Mouse (Mus musculus) cerebellum, adult 18-20 months (tissue): ENCODE measurements around the gene Capsl.

Experiments used
- DNase-seq, 2 experiments: peaks; one replicate each; pipeline ENCODE4 v3.0.0; 2021

Gene Capsl

GRCm38 (mm10) chr15:9435534-9436180 lies at the start of gene Capsl:
Gene Capsl (plus strand): TSS chr15:9436028.
- DNase-seq: peak; percentile 10 to 11

- DNase-seq: no peak
Observed at GRCm38 (mm10) chr15:9409475-9409874, 26.4 kb upstream of the Capsl start.

DNA sequence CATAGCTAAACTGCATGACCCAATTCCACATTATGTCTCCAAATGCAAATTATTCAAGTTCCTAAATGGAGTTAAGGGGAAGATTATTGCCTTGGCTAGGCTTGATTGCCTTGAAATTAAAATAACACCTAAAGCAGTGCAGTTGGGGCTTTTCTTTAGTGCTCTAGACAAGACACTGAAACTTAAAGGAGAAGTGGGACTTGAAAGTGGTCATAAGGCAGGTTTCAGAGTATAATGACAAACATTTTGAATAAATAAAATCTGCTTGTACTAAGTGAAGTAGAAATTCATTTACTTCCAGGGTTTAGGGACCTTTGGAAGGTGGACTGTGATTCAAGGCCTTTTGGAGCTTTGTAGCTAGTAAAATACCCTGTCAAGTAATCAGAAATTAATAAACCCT lies 14.7 kb upstream of the Capsl start:
- no peak for DNase-seq

- no peak for DNase-seq
Observed at GRCm38 (mm10) chr15:9427849-9428248, 8.0 kb upstream of the Capsl start.

DNA sequence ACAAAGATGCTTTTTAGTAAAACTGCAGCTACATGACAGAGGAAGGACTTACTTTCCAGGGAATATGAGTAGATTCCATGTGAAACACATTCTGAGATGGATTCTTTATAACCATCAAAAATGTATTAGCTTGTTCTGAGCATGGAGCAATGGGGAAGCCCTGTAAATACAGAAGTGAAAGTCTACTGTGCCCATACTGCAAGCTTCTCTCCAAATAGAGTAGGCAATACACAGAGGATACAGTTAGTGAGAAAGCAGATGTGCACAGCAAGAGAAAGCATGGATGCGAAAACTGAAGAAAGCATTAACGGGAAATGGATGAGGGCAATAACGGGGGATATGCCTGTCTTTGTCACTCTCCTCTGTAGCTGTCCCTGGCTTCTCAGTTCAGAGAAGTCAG lies 6.0 kb upstream of the Capsl start:
- no peak for DNase-seq

DNA sequence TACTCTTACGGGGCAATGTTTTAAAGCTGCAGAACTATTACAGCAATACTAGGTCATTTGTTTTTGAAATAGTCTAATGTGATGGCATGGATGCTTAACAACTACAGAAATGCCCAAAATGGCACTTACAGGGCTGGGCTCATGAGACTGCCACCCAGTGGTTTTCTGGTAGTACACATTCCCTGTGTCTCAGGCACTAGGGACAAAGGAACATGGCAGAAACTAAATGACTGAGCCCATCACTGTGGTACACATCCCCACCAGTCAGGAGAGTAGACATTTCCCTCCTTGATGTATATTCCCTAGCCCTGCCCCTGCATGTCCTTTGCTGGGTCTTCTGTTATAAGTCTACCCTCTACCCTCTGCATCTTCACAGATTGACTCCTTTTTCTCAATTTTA lies 16.2 kb downstream of the Capsl start:
- no peak for DNase-seq

GRCm38 (mm10) chr15:9452842-9453241 lies 17.0 kb downstream of the Capsl start:
- no peak for DNase-seq

DNA sequence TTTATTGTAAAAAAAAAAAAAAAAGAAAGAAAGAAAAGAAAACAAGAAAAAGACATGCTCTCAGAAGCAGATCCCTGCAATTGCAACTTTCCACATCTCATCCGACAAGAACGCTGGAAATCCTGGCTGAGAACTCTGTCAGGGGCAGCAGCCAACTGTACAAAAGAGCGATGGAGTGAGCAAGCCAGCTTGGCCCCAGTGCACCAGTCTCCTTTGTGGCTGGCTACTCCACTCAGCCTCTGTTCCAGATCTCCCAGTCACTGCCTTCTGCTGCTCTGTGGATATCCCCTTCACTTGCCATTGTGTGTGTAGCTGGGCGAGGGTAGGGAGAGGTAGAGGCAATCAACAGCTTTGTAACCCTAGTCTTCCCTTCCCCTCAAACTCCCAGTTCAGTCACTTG lies 18.4 kb downstream of the Capsl start:
- no peak for DNase-seq

DNA sequence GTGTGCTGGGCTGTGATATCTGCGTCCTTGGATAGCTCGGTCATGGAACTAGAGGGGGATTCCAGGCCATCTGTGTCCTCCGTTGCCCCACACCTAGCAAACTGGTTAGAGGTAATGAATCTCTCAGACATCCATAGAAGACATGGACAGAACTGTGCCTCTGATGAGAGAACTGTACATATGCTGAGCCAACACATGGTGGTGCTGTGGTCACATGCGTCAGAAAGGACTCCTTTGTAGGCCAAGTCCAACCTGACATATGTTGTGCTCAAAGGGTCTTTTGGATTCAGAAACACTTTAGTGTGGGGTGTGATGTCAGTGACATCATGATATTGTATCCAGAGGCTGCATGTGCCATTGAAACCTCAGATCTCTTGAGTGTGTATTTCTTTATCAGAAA lies 19.4 kb downstream of the Capsl start:
- peak in 1 of 2 experiments; percentile 13 for DNase-seq

GRCm38 (mm10) chr15:9463521-9464027 lies 27.7 kb downstream of the Capsl start:
- no peak for DNase-seq

- no peak for DNase-seq
Observed at GRCm38 (mm10) chr15:9464039-9464438, 28.2 kb downstream of the Capsl start.

GRCm38 (mm10) chr15:9471053-9471685 lies 35.3 kb downstream of the Capsl start:
- DNase-seq: peak; percentile 36 to 38

- no peak for DNase-seq
Observed at GRCm38 (mm10) chr15:9472167-9472566, 36.3 kb downstream of the Capsl start.

- DNase-seq: no peak
Observed at GRCm38 (mm10) chr15:9472618-9473017, 36.8 kb downstream of the Capsl start.

DNA sequence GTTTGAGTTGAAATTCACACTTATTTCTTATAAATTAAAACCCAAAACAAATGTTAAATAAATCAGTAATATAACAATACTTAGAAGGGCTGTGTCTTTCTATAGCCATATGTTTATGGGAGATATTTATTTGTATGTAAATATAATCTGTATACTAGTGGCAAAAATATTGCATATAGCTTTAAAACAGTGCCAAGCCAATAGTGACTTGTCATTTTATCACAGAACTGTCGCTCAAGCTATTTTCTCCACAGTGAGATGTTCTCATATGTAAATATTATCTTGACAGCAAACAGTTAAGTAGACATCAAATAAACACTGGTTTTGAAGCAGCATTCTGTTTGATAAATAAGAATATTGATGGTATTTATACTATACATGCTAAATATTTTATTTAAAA lies 37.4 kb downstream of the Capsl start:
- no peak for DNase-seq

DNA sequence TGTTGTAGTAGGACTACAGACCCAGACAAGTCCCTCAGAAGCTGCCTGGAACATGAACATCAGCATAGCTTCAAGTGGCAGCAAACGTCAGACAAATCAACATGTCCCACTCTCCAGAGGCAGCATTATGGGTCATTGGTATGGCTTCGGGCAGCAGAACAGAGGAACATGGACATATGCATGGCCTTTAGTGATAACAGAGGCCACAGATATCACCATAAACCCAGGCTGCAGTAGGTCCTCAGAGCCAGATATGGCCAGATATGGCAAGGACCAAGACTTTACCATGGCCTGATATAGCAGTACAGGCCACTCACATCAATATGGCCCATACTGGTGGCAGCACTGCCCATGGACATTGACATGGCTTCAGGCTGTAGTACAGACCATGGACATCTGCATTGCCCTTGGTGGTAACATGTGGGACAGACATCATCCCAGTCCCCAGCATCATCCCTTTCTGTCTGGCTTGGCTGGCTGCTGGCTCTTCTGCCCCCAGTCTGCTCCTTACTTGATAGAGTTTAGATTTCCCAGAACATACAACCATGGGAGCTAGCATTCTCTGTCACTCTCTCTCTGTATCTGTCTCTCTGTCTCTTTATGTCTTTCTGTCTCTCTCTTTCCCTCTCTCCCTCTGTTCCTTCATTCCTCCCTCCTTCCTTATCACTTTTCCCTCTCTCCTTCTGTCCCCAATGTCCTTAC lies 53.7 kb downstream of the Capsl start:
- no peak for DNase-seq

DNA sequence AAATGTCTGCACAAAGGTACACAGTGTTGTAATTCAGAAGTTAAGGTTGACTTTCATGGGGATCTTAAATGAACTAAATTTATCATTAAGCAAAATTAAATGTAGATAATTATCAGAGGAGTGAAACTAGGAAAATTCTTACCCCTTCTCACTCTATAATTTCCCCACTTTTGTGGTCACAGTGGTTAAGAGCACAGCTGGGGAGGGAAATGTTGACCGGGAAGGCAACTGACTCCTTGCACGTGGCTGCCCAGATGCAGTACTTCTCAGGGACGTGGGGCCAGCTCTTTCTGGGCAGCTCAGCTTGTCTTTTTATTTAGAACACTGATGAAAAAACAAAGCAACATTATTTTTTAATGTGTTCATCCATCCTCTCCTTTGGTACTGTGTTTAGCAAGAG lies 56.2 kb downstream of the Capsl start:
- DNase-seq: no peak
